Mouse (Mus musculus): ENCODE results near the gene Gm5935. TPM values are rescaled to one million over a fixed set of nuclear protein-coding genes. Genes with fewer than 3 reads are reported as not detected.
"Not testable (repeated sequence)": the region's sequence is repeated elsewhere in the genome, so short reads cannot be mapped to it uniquely, and the experiment has no call there.

Gene Gm5935
- not detected for total RNA-seq (2021)
- long read RNA-seq, experiment 1: 0 reads
- long read RNA-seq, experiment 2: 0 reads

DNA sequence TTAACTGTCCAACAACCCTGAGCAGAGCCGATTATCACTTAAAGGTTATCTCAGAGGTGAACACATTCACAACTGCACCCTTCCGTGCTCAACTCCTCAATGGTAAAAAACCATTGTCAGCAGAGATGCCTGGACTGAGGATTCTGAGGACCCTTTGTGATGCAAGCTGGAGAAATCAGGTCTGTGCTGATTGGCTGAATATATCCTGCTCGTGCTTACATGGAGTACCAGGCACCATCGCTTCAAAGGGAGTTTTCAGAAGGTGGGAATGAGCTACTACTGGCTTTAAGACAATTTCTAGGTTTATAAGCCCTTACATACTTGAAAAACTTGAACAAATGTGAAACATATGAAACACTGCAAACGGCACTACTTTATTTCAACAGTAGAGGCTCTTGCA lies at the start of gene Gm5935:
TSS of gene Gm5935 (minus strand) at position 101 of the 400 bp plus-strand sequence.
- DNase-seq: not testable (repeated sequence)

Other genes with a start within 250 kb of the Gm5935 start
- gene Gm4297, start 200.3 kb downstream of the Gm5935 start, total RNA-seq (2021): not detected